Mouse (Mus musculus): ENCODE results near the gene Oprm1. TPM values are rescaled to one million over a fixed set of nuclear protein-coding genes. Genes with fewer than 3 reads are reported as not detected.

Oprm1 gene
- polyA plus RNA-seq, 1 experiment from 2014 or later = 0.62 TPM

- Histone ChIP-seq H3K4me1 (ENCODE audit: control insufficient read depth, insufficient read depth, low read length) (no peaks in the 10 kb centered on the region), H3K9ac (ENCODE audit: low read length) (no peak overlapping the region), H3K9me3 (replicated peaks; ENCODE audit: control insufficient read depth, low read length) (no peaks in the 10 kb centered on the region), H3K27ac (ENCODE audit: low read depth, low read length) (no peak overlapping the region), H3K4me3 (ENCODE audit: low read depth, low read length) (no peak overlapping the region), H3K36me3 (ENCODE audit: control insufficient read depth, insufficient read depth, low read length) (no peaks in the 10 kb centered on the region), H3K4me2 (ENCODE audit: low read length) (no peak overlapping the region), H3K27me3 (replicated peaks; ENCODE audit: control insufficient read depth, insufficient read depth, low read length) (no peaks in the 10 kb centered on the region)
- ATAC-seq (no peak), DNase-seq (ENCODE audit: low spot score) (no peak)
Observed at GRCm38 (mm10) chr10:6954533-6954932, 196.2 kb downstream of the Oprm1 start.

GRCm38 (mm10) chr10:6956357-6956756, 198.1 kb downstream of the Oprm1 start:
- no peaks in the 10 kb centered on the region for H3K9me3 ChIP-seq (replicated peaks; ENCODE audit: control insufficient read depth, low read length)
- no peaks in the 10 kb centered on the region for H3K4me1 ChIP-seq (ENCODE audit: control insufficient read depth, insufficient read depth, low read length)
- H3K9ac ChIP-seq (ENCODE audit: low read length) = no peak overlapping the region
- ATAC-seq (no peak), DNase-seq (ENCODE audit: low spot score) (no peak)
- H3K4me2 ChIP-seq (ENCODE audit: low read length) = no peak overlapping the region
- no peaks in the 10 kb centered on the region for H3K27me3 ChIP-seq (replicated peaks; ENCODE audit: control insufficient read depth, insufficient read depth, low read length)
- H3K27ac ChIP-seq (ENCODE audit: low read depth, low read length) = no peak overlapping the region
- H3K36me3 ChIP-seq (ENCODE audit: control insufficient read depth, insufficient read depth, low read length) = no peaks in the 10 kb centered on the region
- no peak overlapping the region for H3K4me3 ChIP-seq (ENCODE audit: low read depth, low read length)
- 96% methylated on average over 2 of the region's 2 CpGs for WGBS

GRCm38 (mm10) chr10:6958791-6959190, 200.5 kb downstream of the Oprm1 start:
- no peaks in the 10 kb centered on the region for H3K4me1 ChIP-seq (ENCODE audit: control insufficient read depth, insufficient read depth, low read length)
- no peak overlapping the region for H3K9ac ChIP-seq (ENCODE audit: low read length)
- H3K9me3 ChIP-seq (replicated peaks; ENCODE audit: control insufficient read depth, low read length) = no peaks in the 10 kb centered on the region
- no peak for ATAC-seq
- DNase-seq (ENCODE audit: low spot score) = no peak
- no peak overlapping the region for H3K27ac ChIP-seq (ENCODE audit: low read depth, low read length)
- no peaks in the 10 kb centered on the region for H3K36me3 ChIP-seq (ENCODE audit: control insufficient read depth, insufficient read depth, low read length)
- H3K4me2 ChIP-seq (ENCODE audit: low read length) = no peak overlapping the region
- H3K27me3 ChIP-seq (replicated peaks; ENCODE audit: control insufficient read depth, insufficient read depth, low read length) = no peaks in the 10 kb centered on the region
- H3K4me3 ChIP-seq (ENCODE audit: low read depth, low read length) = no peak overlapping the region
- WGBS = 76% methylated on average over 5 of the region's 5 CpGs

- H3K9ac ChIP-seq (ENCODE audit: low read length) = no peak overlapping the region
- ATAC-seq = no peak
- no peak overlapping the region for H3K4me3 ChIP-seq (ENCODE audit: low read depth, low read length)
- no peaks in the 10 kb centered on the region for H3K9me3 ChIP-seq (replicated peaks; ENCODE audit: control insufficient read depth, low read length)
- H3K27me3 ChIP-seq (replicated peaks; ENCODE audit: control insufficient read depth, insufficient read depth, low read length) = no peaks in the 10 kb centered on the region
- DNase-seq (ENCODE audit: low spot score) = no peak
- no peak overlapping the region for H3K4me2 ChIP-seq (ENCODE audit: low read length)
- WGBS = 81% methylated on average over 8 of the region's 8 CpGs
- no peak overlapping the region for H3K27ac ChIP-seq (ENCODE audit: low read depth, low read length)
- H3K4me1 ChIP-seq (ENCODE audit: control insufficient read depth, insufficient read depth, low read length) = no peaks in the 10 kb centered on the region
- H3K36me3 ChIP-seq (ENCODE audit: control insufficient read depth, insufficient read depth, low read length) = no peaks in the 10 kb centered on the region
Observed at GRCm38 (mm10) chr10:6967588-6968242, 209.4 kb downstream of the Oprm1 start.

- no peak overlapping the region for H3K27ac ChIP-seq (ENCODE audit: low read depth, low read length)
- H3K4me1 ChIP-seq (ENCODE audit: control insufficient read depth, insufficient read depth, low read length) = no peaks in the 10 kb centered on the region
- no peaks in the 10 kb centered on the region for H3K9me3 ChIP-seq (replicated peaks; ENCODE audit: control insufficient read depth, low read length)
- no peak overlapping the region for H3K4me2 ChIP-seq (ENCODE audit: low read length)
- no peaks in the 10 kb centered on the region for H3K27me3 ChIP-seq (replicated peaks; ENCODE audit: control insufficient read depth, insufficient read depth, low read length)
- no peak overlapping the region for H3K9ac ChIP-seq (ENCODE audit: low read length)
- no peaks in the 10 kb centered on the region for H3K36me3 ChIP-seq (ENCODE audit: control insufficient read depth, insufficient read depth, low read length)
- 79% methylated on average over 1 of the region's 1 CpGs for WGBS
- no peak for DNase-seq (ENCODE audit: low spot score)
- no peak overlapping the region for H3K4me3 ChIP-seq (ENCODE audit: low read depth, low read length)
- no peak for ATAC-seq
Observed at GRCm38 (mm10) chr10:6968334-6968733, 210.0 kb downstream of the Oprm1 start.

- no peak for DNase-seq (ENCODE audit: low spot score)
- no peaks in the 10 kb centered on the region for H3K9me3 ChIP-seq (replicated peaks; ENCODE audit: control insufficient read depth, low read length)
- H3K4me3 ChIP-seq (ENCODE audit: low read depth, low read length) = no peak overlapping the region
- no peak overlapping the region for H3K27ac ChIP-seq (ENCODE audit: low read depth, low read length)
- H3K9ac ChIP-seq (ENCODE audit: low read length) = no peak overlapping the region
- H3K4me2 ChIP-seq (ENCODE audit: low read length) = no peak overlapping the region
- no peaks in the 10 kb centered on the region for H3K27me3 ChIP-seq (replicated peaks; ENCODE audit: control insufficient read depth, insufficient read depth, low read length)
- WGBS = 68% methylated on average over 2 of the region's 2 CpGs
- peaks cover 7% of the 10 kb centered on the region; the same call in 1 of the 2 replicates for H3K4me1 ChIP-seq (ENCODE audit: control insufficient read depth, insufficient read depth, low read length)
- no peaks in the 10 kb centered on the region for H3K36me3 ChIP-seq (ENCODE audit: control insufficient read depth, insufficient read depth, low read length)
- ATAC-seq = no peak
Observed at GRCm38 (mm10) chr10:6977843-6978242, 219.5 kb downstream of the Oprm1 start.

GRCm38 (mm10) chr10:6978733-6979132, 220.4 kb downstream of the Oprm1 start:
- no peaks in the 10 kb centered on the region for H3K36me3 ChIP-seq (ENCODE audit: control insufficient read depth, insufficient read depth, low read length)
- no peak overlapping the region for H3K4me3 ChIP-seq (ENCODE audit: low read depth, low read length)
- H3K4me2 ChIP-seq (ENCODE audit: low read length) = no peak overlapping the region
- ATAC-seq = no peak
- H3K27ac ChIP-seq (ENCODE audit: low read depth, low read length) = no peak overlapping the region
- peaks cover 7% of the 10 kb centered on the region; the same call in 1 of the 2 replicates for H3K4me1 ChIP-seq (ENCODE audit: control insufficient read depth, insufficient read depth, low read length)
- WGBS = 88% methylated on average over 1 of the region's 1 CpGs
- no peaks in the 10 kb centered on the region for H3K27me3 ChIP-seq (replicated peaks; ENCODE audit: control insufficient read depth, insufficient read depth, low read length)
- H3K9ac ChIP-seq (ENCODE audit: low read length) = no peak overlapping the region
- no peak for DNase-seq (ENCODE audit: low spot score)
- no peaks in the 10 kb centered on the region for H3K9me3 ChIP-seq (replicated peaks; ENCODE audit: control insufficient read depth, low read length)

- Histone ChIP-seq H3K4me1 (ENCODE audit: control insufficient read depth, insufficient read depth, low read length) (peaks cover 7% of the 10 kb centered on the region; the same call in 1 of the 2 replicates), H3K9ac (ENCODE audit: low read length) (no peak overlapping the region), H3K9me3 (replicated peaks; ENCODE audit: control insufficient read depth, low read length) (no peaks in the 10 kb centered on the region), H3K27me3 (replicated peaks; ENCODE audit: control insufficient read depth, insufficient read depth, low read length) (no peaks in the 10 kb centered on the region), H3K36me3 (ENCODE audit: control insufficient read depth, insufficient read depth, low read length) (no peaks in the 10 kb centered on the region), H3K4me2 (ENCODE audit: low read length) (peak overlapping the region; percentile 46), H3K4me3 (ENCODE audit: low read depth, low read length) (peak overlapping the region; percentile 15; the same call in 1 of the 2 replicates), H3K27ac (ENCODE audit: low read depth, low read length) (peak overlapping the region; percentile 48)
- ATAC-seq (peak; percentile 57; the same call in 1 of the 2 replicates), DNase-seq (ENCODE audit: low spot score) (peak; percentile 37)
- WGBS = 44% methylated on average over 7 of the region's 7 CpGs
Observed at GRCm38 (mm10) chr10:6979216-6979615, 220.9 kb downstream of the Oprm1 start.

GRCm38 (mm10) chr10:6979789-6980188, 221.5 kb downstream of the Oprm1 start:
- H3K4me2 ChIP-seq (ENCODE audit: low read length) = peak overlapping the region; percentile 46
- peaks cover 7% of the 10 kb centered on the region; the same call in 1 of the 2 replicates for H3K4me1 ChIP-seq (ENCODE audit: control insufficient read depth, insufficient read depth, low read length)
- ATAC-seq (peak; percentile 47), DNase-seq (ENCODE audit: low spot score) (peak; percentile 32)
- WGBS = 30% methylated on average over 8 of the region's 8 CpGs
- H3K27me3 ChIP-seq (replicated peaks; ENCODE audit: control insufficient read depth, insufficient read depth, low read length) = no peaks in the 10 kb centered on the region
- no peaks in the 10 kb centered on the region for H3K9me3 ChIP-seq (replicated peaks; ENCODE audit: control insufficient read depth, low read length)
- H3K36me3 ChIP-seq (ENCODE audit: control insufficient read depth, insufficient read depth, low read length) = no peaks in the 10 kb centered on the region
- H3K4me3 ChIP-seq (ENCODE audit: low read depth, low read length) = peak overlapping the region; percentile 15
- no peak overlapping the region for H3K27ac ChIP-seq (ENCODE audit: low read depth, low read length)
- H3K9ac ChIP-seq (ENCODE audit: low read length) = peak overlapping the region; percentile 57
